Mouse (Mus musculus) right cerebral cortex, postnatal 14 days (tissue): Measurements from ENCODE around the gene Aacs.

Experiments used
- DNase-seq: peaks from one replicate; pipeline ENCODE4 v3.0.0; 2022

The Aacs gene

DNA sequence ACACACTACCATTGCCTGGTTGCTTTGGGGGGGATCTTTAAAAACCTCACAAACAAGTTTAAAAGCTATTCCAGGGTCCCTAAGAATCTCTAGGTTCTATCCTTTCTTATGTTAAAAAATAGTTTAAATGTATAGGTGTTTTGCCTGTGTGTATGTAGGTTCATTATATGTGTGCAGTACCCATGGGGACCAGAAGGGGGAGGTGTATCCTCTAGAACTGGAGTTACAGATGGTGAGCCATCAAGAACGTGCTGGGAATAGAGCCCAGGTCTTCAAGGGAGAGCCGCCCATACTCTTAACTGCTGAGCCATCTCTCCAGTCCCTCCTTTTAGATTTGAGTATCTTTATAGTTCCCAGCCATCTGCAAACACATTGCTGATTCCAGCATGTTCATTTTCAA is 69.5 kb downstream of the Aacs start:
- DNase-seq: no peak

DNA sequence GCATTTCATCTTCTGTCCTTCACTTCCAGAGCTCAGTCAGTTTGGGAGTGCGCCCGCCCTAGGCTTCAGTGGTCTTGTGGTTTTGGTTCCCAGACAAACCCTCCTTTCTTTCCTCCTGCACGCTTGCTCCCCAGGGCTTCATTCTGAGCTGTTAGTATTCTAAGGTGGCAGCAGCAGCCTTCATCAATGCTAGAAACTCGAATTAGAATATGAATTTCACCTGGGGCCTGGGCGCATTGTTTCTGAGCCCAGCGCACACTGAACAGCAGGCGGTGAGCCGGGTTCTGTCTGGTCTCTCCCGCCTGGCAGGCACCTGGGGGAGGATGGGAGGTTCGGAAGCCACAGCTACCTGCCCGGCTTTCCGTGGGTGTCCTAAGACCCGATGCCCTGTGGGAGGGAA is 70.7 kb downstream of the Aacs start:
- DNase-seq: no peak

DNA sequence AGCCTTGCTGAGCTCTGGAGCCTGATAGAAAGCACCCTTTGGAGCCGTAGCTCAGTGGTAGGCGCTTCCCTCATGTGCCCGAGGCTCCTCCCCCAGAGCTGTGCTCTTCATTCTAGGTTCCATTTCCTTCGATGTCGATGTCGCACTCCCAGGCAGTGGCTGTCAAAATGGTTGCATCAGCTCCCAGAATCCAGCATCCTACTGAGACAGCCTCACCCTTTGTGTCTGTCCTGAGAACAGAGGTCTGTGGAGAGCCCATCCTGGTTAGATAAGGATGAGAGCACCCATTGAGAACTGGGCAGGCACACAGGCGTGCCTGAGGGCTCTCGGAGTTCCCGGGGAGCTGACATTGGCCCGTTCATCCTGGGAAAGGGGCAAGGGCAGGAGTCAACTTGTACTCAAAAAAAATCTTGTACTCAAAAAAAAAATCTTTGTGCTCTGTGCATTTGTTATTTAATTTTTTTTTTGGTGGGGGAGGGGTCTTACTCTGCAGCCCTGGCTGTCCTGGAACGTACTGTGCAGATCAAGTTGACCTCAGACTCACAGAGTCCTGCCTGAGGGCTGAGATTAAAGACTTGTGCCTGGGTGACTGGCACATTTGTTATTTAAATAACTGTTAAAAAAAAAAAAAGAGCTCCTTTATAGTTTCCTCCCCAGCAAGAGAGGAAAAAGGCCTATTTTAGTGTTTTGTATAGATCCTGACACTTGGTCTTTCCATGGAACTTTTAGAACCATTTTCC is 74.3 kb downstream of the Aacs start:
- no peak for DNase-seq

DNA sequence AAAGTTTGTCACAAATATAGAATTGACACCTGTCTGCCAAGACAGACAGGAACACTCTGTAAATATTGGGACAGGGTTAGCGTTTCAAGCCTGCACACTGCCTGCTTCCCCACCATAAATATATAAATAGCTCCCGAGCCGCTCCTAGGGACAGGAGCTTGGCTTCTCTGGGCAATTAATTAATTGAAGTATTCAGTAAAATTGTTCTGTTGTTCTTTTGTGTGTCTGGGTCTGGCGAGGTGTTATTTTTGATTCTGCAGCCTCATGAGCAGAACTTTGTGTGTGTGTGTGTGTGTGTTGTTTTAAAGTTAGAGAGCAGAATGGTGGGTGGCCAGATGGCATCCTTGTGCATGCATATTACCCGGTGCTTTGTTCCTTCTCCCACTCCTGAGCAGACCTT is 80.1 kb downstream of the Aacs start:
- no peak for DNase-seq

DNA sequence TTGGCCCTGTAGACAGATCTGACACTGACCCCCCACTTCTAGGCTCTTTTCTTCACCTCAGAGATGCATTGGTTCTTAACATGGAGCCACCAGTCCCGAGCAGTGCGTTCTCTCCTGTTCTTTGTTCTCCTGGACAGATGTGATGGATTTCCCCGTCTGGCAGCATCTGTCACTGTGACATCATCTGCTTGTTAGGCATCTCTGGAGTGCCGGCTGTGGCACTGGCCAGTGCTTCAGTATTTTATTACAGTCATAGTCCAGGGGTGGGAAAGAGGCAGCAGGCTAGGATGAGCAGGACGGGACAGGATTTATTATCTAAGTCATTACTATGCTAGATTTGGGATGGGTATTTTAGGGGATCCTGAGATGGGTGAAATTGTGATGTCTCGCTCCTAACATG is 87.9 kb downstream of the Aacs start:
- DNase-seq: no peak

DNA sequence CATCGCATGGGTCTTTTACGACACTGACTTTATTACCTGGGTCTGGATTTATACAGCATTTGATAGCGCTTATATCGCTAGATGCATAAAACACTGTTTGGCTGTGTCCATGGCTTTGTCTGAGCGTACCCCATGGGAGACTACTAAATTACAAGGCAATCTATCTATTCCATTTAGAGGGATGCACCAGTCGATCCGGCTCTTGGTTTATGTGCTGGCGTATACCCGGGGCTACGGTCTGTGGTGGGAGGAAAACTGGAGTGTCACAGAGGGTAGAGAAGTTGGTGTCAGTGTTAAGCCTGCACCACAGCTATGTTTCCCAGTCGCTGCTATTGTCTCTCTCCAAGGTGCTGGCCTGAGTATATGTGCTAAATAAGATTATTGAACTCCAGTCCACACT is 90.1 kb downstream of the Aacs start:
- no peak for DNase-seq
